Mouse (Mus musculus) retina, embryonic 14.5 days (tissue): ENCODE data around the gene Rhbdl3.

Experiments
- DNase-seq: peaks from one replicate; pipeline ENCODE4 v3.0.0-alpha.2; 2015; ENCODE audit warnings: low spot score

Gene Rhbdl3

DNA sequence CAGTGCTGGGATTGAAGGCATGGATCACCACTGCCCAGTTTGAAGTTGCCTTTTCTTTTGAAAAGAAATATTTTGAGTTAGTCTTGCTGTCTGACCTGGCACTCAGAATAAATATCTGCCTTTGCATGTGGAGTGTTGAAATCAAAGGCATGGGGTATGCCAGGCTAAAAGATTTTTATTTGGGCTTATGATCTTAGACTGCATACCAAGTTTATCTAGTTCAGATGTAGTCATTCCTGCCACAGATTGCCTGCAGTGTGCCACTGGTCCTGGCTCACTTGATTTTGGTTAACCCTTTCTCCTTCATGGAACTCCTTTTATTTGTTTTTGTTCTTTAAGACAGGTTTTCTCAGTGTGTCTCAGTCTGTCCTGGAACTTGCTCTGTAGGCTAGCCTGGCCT is 83.7 kb downstream of the Rhbdl3 start:
- no peak for DNase-seq

DNA sequence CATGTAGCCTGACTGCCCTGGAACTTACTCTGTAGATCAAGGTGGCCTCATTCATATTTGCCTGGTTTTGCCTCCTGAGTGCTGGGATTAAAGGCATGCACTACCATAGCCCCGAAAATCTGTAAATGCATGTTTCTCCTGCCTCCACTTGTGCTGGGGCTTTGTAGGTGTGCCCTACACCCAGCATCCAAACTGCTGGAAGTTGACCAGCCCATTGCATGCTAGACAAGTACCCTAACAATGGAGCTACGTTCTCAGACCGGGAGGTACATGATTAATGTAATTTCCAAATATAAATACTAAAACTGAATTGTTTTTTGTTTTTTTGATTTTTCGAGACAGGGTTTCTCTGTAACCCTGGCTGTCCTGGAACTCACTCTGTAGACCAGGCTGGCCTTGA is 84.3 kb downstream of the Rhbdl3 start:
- no peak for DNase-seq

- no peak for DNase-seq
Measured at GRCm38 (mm10) chr11:80386790-80387189, 86.1 kb downstream of the Rhbdl3 start.

DNA sequence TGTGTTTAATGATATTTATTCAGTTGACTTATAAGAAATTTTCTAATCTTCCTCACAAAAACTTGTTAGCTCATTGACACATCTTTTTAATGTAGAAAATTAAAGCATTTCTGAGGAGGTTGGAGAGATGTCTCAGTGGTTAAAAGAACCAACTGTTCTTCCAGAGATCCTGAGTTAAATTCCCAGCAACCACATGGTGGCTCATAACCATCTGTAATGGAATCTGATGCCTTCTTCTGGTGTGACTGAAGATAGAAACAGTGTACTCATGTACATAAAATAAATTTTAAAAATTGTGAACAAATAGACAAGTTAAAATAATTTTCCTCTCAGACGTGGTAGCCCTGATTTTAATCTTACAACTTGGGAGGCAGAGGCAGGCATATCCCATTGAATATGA is 89.2 kb downstream of the Rhbdl3 start:
- DNase-seq, result no peak

- DNase-seq, result no peak
Measured at GRCm38 (mm10) chr11:80391407-80392120, 90.9 kb downstream of the Rhbdl3 start.

GRCm38 (mm10) chr11:80395930-80396329 is 95.2 kb downstream of the Rhbdl3 start:
- DNase-seq, result no peak

DNA sequence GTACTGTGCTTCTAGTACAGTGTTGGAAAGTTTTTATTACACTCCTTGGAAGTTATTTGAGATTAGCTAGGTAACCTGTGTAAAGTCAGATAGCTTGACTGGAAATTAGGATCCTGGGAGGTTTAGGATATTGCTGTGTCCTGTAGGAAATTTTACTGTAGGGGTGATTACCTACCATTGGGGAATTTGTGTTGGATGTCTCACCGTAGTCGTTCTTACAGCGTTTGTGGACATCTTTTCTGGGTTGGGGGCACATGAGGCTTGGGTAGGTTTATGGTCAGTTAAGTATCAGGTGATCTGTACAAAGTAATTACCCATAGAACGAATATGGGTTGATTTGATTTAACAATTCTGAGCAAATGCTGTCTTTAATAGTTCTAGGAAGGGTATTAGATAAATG is 95.9 kb downstream of the Rhbdl3 start:
- DNase-seq, result no peak
